Mouse (Mus musculus) thymus, postnatal 10 days (tissue): ENCODE data around the gene Apln.

Source experiments
- DNase-seq, 2 experiments: peaks; one replicate each; pipeline ENCODE4 v3.0.0; 2021; ENCODE audit warnings: low spot score in 2 of 2

Gene Apln

GRCm38 (mm10) chrX:48034144-48035113 lies at the start of gene Apln:
TSS of gene Apln (minus strand) at chrX:48034853.
- DNase-seq, result peak in 1 of 2 experiments; percentile 2

- no peak for DNase-seq
These were observed 47.7 kb upstream of the Apln start for GRCm38 (mm10) chrX:48082364-48082763.

GRCm38 (mm10) chrX:48076806-48077425 lies 42.3 kb upstream of the Apln start:
- no peak for DNase-seq

GRCm38 (mm10) chrX:48074691-48075090 lies 40.0 kb upstream of the Apln start:
- no peak for DNase-seq

- no peak for DNase-seq
These were observed 37.7 kb upstream of the Apln start for GRCm38 (mm10) chrX:48072401-48072800.

- DNase-seq, result no peak
These were observed 37.3 kb upstream of the Apln start for GRCm38 (mm10) chrX:48071961-48072360.

GRCm38 (mm10) chrX:48066891-48067290 lies 32.2 kb upstream of the Apln start:
- DNase-seq, result no peak

GRCm38 (mm10) chrX:48064166-48064853 lies 29.7 kb upstream of the Apln start:
- DNase-seq, result no peak

GRCm38 (mm10) chrX:48062481-48062880 lies 27.8 kb upstream of the Apln start:
- DNase-seq, result no peak

- DNase-seq, result peak; percentile 6 to 11
These were observed 19.7 kb upstream of the Apln start for GRCm38 (mm10) chrX:48054186-48055015.

GRCm38 (mm10) chrX:48053743-48054142 lies 19.1 kb upstream of the Apln start:
- DNase-seq, result no peak

GRCm38 (mm10) chrX:48046315-48046714 lies 11.7 kb upstream of the Apln start:
- DNase-seq, result no peak

- no peak for DNase-seq
These were observed 9.6 kb upstream of the Apln start for GRCm38 (mm10) chrX:48044261-48044660.

GRCm38 (mm10) chrX:48042748-48043147 lies 8.1 kb upstream of the Apln start:
- DNase-seq, result no peak

GRCm38 (mm10) chrX:48040379-48040778 lies 5.7 kb upstream of the Apln start:
- no peak for DNase-seq

GRCm38 (mm10) chrX:48033766-48034143 lies 898 bp downstream of the Apln start:
- no peak for DNase-seq

GRCm38 (mm10) chrX:48033024-48033423 lies 1.6 kb downstream of the Apln start:
- no peak for DNase-seq

- DNase-seq, result no peak
These were observed 2.8 kb downstream of the Apln start for GRCm38 (mm10) chrX:48031866-48032265.

GRCm38 (mm10) chrX:48030593-48030992 lies 4.1 kb downstream of the Apln start:
- no peak for DNase-seq

- DNase-seq, result no peak
These were observed 11.8 kb downstream of the Apln start for GRCm38 (mm10) chrX:48022811-48023210.

GRCm38 (mm10) chrX:48019940-48020339 lies 14.7 kb downstream of the Apln start:
- peak; percentile 45 to 72 for DNase-seq
